Mouse (Mus musculus): ENCODE results near the gene Raet1d. TPM values are rescaled to one million over a fixed set of nuclear protein-coding genes. Genes with fewer than 3 reads are reported as not detected.
A peak's percentile ranks its signal among the peaks of the same experiment; 100 is the strongest.
"Not testable (repeated sequence)": the region's sequence is repeated elsewhere in the genome, so short reads cannot be mapped to it uniquely, and the experiment has no call there.

The Raet1d gene
- polyA plus RNA-seq (2015; fragmentation: Nextera tagmentation; extraction: Ambion mirVana) = 2.1 and 3.6 TPM in 2 replicates

DNA sequence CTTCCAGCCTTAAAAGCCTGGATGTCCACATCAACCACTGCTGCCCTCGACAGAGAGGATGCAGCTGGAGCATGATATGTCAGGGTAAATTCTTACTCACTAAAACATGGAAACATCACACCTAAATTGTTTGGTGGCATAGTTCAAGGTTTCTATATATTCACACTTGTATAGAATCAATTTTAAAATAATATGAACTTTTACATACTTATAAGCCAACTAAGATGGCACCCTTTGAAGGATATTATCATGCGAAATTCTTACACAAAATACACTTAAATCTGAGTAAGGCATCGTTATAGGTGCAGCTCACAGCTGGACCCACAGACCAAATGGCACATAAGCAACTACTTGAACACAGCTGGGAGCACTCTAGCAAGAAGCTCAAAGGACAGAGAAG lies at the start of gene Raet1d:
Gene Raet1d, plus strand, starts transcription at position 301 of the 400 bp plus-strand sequence.
- not testable (repeated sequence) for H3K4me3 ChIP-seq; H3K9me3 ChIP-seq; H3K4me1 ChIP-seq (replicated peaks); H3K27ac ChIP-seq (replicated peaks); H3K9ac ChIP-seq; ATAC-seq (ENCODE audit: low FRiP score, low read depth); H3K27me3 ChIP-seq; H3K36me3 ChIP-seq
- H3K4me2 ChIP-seq = peak within 1 kb of the TSS; percentile 39; the same call in 1 of the 2 replicates
- 74% methylated on average over 3 of the region's 3 CpGs for WGBS

DNA sequence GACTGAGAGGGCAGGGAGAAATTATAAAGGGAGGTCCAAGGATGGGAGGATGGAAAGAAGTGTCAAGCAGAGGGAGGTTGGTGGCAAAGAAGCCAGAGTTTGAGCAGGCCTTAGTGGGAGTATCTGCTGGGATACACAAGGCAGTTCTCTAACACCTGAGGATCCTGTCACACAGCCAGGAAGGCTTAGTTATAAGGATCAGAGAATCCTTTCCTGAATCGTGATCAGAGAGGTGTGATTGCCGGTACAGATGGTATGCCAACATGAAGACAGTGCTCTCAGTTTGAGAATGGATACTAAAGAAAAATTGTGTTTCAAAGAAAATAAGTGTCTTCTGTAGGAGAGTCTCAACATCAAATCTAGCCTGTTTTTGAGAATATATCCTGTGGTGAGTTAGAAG lies 37.5 kb upstream of the Raet1d start:
- ATAC-seq (ENCODE audit: low FRiP score, low read depth) = no peak
- no peaks in the 10 kb centered on the region for H3K4me1 ChIP-seq (replicated peaks)
- H3K4me3 ChIP-seq = no peak overlapping the region
- WGBS = 94% methylated on average over 2 of the region's 2 CpGs
- H3K9ac ChIP-seq = no peak overlapping the region
- H3K36me3 ChIP-seq = no peaks in the 10 kb centered on the region
- no peak overlapping the region for H3K27ac ChIP-seq (replicated peaks)
- no peak overlapping the region for H3K4me2 ChIP-seq
- no peaks in the 10 kb centered on the region for H3K27me3 ChIP-seq
- H3K9me3 ChIP-seq = no peaks in the 10 kb centered on the region

DNA sequence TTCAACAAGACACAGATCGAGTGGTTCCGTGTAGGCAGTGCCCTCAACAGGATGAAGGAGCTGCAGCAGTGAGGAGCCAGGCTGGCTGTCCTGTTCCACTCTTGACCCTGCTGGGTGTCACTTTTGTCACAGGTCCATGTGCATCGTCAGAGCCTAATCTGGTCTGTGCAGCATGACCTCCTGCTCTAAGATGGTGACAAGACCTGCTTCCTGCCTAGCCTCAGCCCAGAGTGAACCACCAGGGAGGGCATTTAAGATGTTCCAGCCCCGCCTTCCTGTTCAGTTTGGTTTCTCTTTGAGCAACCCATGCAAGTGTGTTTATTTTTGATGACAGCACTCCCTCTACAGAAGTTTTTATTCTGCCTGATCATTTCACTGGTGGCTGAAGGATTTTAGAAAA lies 14.6 kb upstream of the Raet1d start:
- H3K4me2 ChIP-seq; H3K27ac ChIP-seq (replicated peaks); H3K36me3 ChIP-seq; H3K4me3 ChIP-seq; ATAC-seq (ENCODE audit: low FRiP score, low read depth); H3K4me1 ChIP-seq (replicated peaks); H3K27me3 ChIP-seq; H3K9ac ChIP-seq; H3K9me3 ChIP-seq: not testable (repeated sequence)
- 79% methylated on average over 4 of the region's 4 CpGs for WGBS

DNA sequence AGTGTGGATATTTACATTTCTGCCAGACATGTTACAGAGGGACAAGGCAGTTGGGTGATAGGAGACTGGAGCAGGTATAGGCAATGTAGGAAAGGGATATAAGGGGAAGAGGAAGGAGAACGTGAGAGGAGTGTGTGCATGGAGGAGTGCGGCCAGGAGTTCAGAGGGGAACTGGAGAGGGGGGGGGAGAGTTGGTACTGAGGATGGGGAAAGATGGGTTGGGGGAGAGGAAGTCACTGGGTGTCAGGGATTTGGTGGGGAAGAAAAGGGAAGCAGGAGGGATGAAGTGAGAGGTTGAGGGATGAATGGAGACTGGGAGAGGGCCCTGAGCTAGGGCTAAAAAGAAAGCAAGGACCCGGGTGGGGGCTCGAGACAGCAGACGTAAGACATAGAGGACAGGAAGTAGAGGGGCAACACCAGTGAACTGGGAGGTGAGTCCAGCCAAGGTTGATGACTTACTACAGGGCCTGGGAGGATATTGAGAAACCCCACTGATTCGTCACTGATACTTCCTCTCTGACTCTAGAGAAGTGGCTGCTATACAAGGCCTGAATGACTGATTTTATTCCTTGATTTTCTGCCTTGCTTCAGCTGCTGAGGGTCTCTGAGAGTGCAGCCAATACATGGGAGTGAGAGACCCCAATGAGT lies 6.7 kb upstream of the Raet1d start:
- not testable (repeated sequence) for H3K36me3 ChIP-seq; H3K27me3 ChIP-seq; ATAC-seq (ENCODE audit: low FRiP score, low read depth); H3K27ac ChIP-seq (replicated peaks); H3K9ac ChIP-seq; H3K9me3 ChIP-seq; H3K4me3 ChIP-seq; H3K4me2 ChIP-seq; H3K4me1 ChIP-seq (replicated peaks)
- WGBS = 81% methylated on average over 6 of the region's 6 CpGs

DNA sequence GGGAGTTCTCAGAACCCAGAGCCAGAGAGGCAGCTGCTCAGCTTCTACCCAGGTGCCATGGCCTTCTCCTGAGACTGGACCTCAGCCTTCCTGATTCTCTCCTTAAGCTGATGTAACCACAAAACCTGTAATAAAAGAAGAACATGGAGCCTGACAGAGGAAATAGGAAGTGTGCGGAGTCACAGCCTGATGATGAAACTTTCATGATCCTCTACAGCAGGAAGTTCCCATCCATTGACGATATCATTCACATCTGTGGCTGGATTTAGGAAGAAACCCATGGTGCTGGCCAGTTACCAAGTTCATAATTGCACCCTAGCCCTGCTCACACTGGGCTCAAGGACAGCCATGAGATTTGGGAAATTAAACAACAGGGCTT lies 6.2 kb upstream of the Raet1d start:
- not testable (repeated sequence) for H3K4me2 ChIP-seq; H3K27me3 ChIP-seq; H3K9ac ChIP-seq; H3K9me3 ChIP-seq; H3K27ac ChIP-seq (replicated peaks); ATAC-seq (ENCODE audit: low FRiP score, low read depth); H3K36me3 ChIP-seq; H3K4me3 ChIP-seq; H3K4me1 ChIP-seq (replicated peaks)
- WGBS = 93% methylated on average over 2 of the region's 2 CpGs

DNA sequence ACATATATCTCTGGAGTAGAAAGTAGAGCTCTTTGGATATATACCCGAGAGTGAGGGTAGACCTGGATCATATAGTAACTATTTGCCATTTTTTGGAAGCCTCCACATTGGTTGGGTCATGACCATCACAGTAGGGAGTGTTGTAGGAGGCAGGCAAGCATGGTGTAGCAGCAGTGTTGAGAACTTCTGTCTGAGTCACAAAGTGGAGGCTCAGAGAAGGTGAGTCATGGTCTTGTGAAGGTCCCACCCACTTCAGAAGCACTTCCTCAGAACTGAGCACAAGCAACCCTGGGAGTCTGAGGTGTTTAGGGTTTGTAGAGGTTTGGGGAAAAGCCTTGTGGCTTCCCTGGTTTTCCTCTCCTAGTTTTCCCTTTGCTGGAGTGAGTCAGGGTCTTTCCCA lies 3.0 kb upstream of the Raet1d start:
- not testable (repeated sequence) for ATAC-seq (ENCODE audit: low FRiP score, low read depth); H3K4me3 ChIP-seq; H3K27me3 ChIP-seq; H3K27ac ChIP-seq (replicated peaks); H3K9ac ChIP-seq; H3K4me1 ChIP-seq (replicated peaks); H3K9me3 ChIP-seq; H3K4me2 ChIP-seq; H3K36me3 ChIP-seq
- WGBS = 86% methylated on average over 1 of the region's 1 CpGs

DNA sequence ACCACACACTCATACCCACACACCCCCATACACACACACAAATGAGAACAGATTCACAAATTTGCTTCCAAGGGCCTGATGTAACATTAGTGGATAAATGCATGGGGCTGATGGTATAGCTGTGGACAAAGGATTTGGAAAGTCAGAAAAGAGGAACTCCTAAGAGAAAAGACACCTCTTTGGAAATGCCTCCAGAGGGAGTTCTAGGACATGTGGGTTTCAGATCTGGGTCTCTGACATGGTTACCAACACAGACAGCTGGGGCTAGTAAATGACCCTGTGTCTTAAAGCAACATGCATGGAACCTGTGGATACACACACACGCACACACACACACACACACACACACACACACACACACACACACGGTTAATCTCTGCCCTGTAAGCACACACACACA lies 605 bp downstream of the Raet1d start:
- not testable (repeated sequence) for H3K27me3 ChIP-seq; H3K9ac ChIP-seq; H3K4me2 ChIP-seq; H3K4me3 ChIP-seq; H3K9me3 ChIP-seq; H3K36me3 ChIP-seq; H3K4me1 ChIP-seq (replicated peaks); ATAC-seq (ENCODE audit: low FRiP score, low read depth); H3K27ac ChIP-seq (replicated peaks)
- 54% methylated on average over 2 of the region's 2 CpGs for WGBS

DNA sequence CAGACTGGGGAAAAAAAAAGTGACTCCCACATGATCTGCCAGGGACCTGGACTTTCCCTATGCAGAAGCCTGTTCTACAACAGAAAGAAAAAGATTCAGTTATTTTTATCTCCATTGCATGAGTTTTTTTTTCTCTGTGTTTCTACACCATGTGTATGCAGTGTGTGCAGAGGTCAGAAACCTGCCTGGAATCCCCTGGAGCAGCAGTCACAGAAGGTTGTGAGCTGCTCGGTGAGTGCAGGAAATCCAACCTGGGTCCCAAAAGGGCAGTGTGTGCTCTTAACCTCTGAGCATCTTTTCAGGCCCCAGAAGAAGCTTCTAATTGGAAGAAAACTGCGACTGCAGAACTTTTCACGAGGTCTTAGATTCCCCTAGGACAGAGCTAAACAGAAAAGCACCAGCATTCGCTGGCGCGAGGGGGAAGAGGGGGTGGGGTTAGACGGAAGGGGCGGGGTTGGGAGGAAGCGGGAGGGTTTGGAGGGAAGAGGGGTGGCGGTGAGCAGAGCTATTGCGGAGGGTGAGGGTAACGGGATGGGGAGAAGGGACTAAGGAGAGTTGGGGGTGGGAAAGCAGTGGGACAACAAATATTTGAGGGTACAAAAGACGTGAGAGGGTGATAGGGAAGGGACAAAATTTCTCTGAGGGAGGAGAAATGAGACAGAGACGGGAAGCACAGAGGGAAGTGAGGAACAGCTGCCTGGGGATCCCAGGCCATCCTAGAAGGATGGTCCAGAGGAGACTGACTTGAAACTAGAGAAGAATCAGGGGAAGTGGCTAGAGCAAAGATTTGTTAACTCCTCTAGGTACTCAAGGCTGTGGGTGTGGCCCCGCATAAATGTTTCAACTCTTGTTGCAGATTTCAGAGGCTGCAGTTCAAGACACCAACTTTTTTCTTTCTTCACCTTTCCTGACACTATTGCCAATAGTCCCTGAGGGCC lies 1.3 kb downstream of the Raet1d start:
- not testable (repeated sequence) for H3K9me3 ChIP-seq; H3K27me3 ChIP-seq; H3K9ac ChIP-seq; H3K36me3 ChIP-seq; H3K4me1 ChIP-seq (replicated peaks); H3K27ac ChIP-seq (replicated peaks)
- under 1% methylated on average over 8 of the region's 15 CpGs for WGBS
- Histone ChIP-seq H3K4me3 (peak overlapping the region; percentile 19; the same call in 1 of the 2 replicates), H3K4me2 (peak overlapping the region; percentile 39)
- ATAC-seq (ENCODE audit: low FRiP score, low read depth) = 0 out of 2 replicates have a peak, but pooled peaks have one; percentile 45

DNA sequence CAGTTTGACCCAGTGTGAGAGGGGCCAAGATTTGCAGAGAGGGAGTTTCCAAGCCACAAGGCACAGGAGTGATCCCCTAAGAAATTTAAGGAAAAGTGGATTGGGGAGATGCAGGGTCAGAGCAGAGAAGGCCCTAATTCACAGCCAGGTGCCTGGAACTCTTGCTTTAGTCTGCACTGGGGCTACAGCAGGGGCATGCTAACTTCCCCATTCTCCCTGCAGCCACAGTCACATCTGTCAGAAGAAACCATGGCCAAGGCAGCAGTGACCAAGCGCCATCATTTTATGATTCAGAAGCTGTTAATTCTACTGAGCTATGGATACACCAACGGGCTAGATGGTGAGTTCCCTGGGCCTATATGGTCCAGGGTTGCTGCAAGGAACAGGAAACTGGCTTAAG lies 2.1 kb downstream of the Raet1d start:
- H3K9me3 ChIP-seq; H3K36me3 ChIP-seq; H3K4me1 ChIP-seq (replicated peaks); ATAC-seq (ENCODE audit: low FRiP score, low read depth); H3K27ac ChIP-seq (replicated peaks); H3K4me2 ChIP-seq; H3K27me3 ChIP-seq; H3K9ac ChIP-seq; H3K4me3 ChIP-seq: not testable (repeated sequence)
- 93% methylated on average over 2 of the region's 2 CpGs for WGBS

DNA sequence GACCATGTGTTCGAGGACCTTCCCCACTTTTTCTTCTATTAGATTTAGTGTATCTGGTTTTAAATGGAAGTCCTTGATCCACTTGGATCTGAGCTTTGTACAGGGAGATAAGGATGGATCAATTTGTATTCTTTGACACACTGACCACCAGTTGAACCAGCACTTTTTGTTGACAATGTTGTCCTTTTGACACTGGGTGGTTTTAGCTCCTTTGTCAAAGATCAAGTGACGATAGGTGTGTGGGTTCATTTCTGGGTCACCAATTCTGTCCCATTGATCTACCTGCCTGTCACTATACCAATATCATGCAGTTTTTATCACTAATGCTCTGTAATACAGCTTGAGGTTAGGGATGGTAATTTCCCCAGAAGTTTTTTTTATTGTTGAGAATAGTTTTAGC lies 4.6 kb downstream of the Raet1d start:
- not testable (repeated sequence) for H3K27ac ChIP-seq (replicated peaks); H3K4me3 ChIP-seq; H3K9ac ChIP-seq; H3K4me2 ChIP-seq; H3K27me3 ChIP-seq; ATAC-seq (ENCODE audit: low FRiP score, low read depth); H3K4me1 ChIP-seq (replicated peaks); H3K9me3 ChIP-seq; H3K36me3 ChIP-seq
- WGBS = 80% methylated on average over 2 of the region's 2 CpGs

DNA sequence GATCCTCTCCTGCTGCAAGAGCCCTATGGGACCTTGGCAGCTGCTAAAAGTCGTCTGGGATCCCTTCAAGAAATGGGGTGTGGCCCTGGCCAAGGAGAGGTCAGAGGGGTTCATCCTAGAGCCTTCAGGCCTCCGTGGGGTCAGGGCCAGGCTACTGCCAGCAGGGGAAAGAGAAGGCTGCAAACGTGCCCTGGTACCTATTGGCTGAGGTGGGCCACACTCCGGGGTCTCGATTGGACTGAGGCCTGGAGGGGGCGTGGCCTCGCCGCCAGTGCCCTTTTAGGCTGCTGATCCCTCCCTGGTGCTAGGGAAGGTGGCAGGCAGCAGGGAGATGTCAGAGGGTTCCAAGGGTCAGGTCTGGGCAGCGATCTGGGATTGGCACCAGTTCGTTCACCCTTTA lies 20.9 kb downstream of the Raet1d start:
- H3K4me1 ChIP-seq (replicated peaks); H3K27ac ChIP-seq (replicated peaks); H3K27me3 ChIP-seq; H3K36me3 ChIP-seq; H3K4me3 ChIP-seq; H3K9me3 ChIP-seq; H3K9ac ChIP-seq: not testable (repeated sequence)
- peak; percentile 23; the same call in 1 of the 2 replicates for ATAC-seq (ENCODE audit: low FRiP score, low read depth)
- peak overlapping the region; percentile 27; the same call in 1 of the 2 replicates for H3K4me2 ChIP-seq
- 22% methylated on average over 4 of the region's 10 CpGs for WGBS

DNA sequence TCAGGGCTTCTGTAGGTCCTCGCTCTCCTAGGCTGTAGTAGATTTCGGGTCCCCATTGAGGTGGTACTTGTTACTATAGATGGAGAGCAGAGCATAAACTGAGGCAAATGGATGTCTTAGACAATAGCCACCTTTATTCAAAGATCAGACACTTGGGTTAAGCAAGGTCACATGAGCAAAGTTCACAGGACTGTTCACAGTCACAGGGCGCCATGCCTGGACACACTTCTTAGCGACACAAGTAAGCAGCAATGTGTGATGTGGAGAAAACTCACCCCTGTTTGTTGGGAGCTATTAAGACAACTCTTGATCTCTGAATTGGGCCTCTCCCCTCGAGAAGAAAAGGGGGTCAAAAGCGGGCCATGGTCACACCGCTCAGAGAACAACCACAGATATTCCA lies 29.8 kb downstream of the Raet1d start:
- H3K4me3 ChIP-seq; H3K36me3 ChIP-seq; H3K27ac ChIP-seq (replicated peaks); H3K4me2 ChIP-seq; H3K27me3 ChIP-seq; ATAC-seq (ENCODE audit: low FRiP score, low read depth); H3K9ac ChIP-seq; H3K9me3 ChIP-seq; H3K4me1 ChIP-seq (replicated peaks): not testable (repeated sequence)
- 92% methylated on average over 7 of the region's 7 CpGs for WGBS

Measured in hindbrain, embryonic 15.5 days (tissue).